Mouse (Mus musculus) MEL (cell line): ENCODE results near the gene Kdm3a. TPM values are rescaled to one million over a fixed set of nuclear protein-coding genes. Genes with fewer than 3 reads are reported as not detected.

Experiments used
- DNase-seq: peaks from one replicate; pipeline ENCODE4 v3.0.0; 2011; ENCODE audit warnings: low read depth, low spot score
- H3K27ac ChIP-seq: 2 replicates; pipeline ENCODE4 v1.5.1; 2012; ENCODE audit warnings: low read depth, mild to moderate bottlenecking, control low read depth, low read length, moderate library complexity; ENCODE audit not compliant: control insufficient read depth
- H3K27me3 ChIP-seq, 2 experiments: fragments of 150-350 bp in 1 of 2; sonication (generic) in 1 of 2; 2 replicates each; pipeline ENCODE4 v1.6.1; 2012; ENCODE audit warnings: low read length in 2 of 2, mild to moderate bottlenecking in 2 of 2, improper control_type of control experiment in 1 of 2, moderate library complexity in 1 of 2; ENCODE audit not compliant: insufficient read depth in 2 of 2, control insufficient read depth in 1 of 2
- H3K36me3 ChIP-seq, 2 experiments: 2 replicates each; pipeline ENCODE4 v1.6.1; 2012 to 2014; ENCODE audit warnings: low read length in 2 of 2, improper control_type of control experiment in 1 of 2, inconsistent platforms in 1 of 2, mild to moderate bottlenecking in 1 of 2; ENCODE audit not compliant: insufficient read depth in 2 of 2, control insufficient read depth in 1 of 2
- H3K4me1 ChIP-seq, 2 experiments: fragments of 150-350 bp in 1 of 2; sonication (generic) in 1 of 2; 2 replicates each; pipeline ENCODE4 v1.6.1; 2012; ENCODE audit warnings: low read length in 2 of 2, improper control_type of control experiment in 1 of 2, mild to moderate bottlenecking in 1 of 2; ENCODE audit not compliant: insufficient read depth in 2 of 2, control insufficient read depth in 1 of 2
- H3K4me3 ChIP-seq, 2 experiments: fragments of 150-350 bp in 1 of 2; sonication (generic) in 1 of 2; 2 replicates each; pipeline ENCODE4 v1.5.1; 2012; ENCODE audit warnings: low read depth in 2 of 2, low read length in 2 of 2, mild to moderate bottlenecking in 2 of 2, moderate library complexity in 2 of 2, control low read depth in 1 of 2, improper control_type of control experiment in 1 of 2; ENCODE audit not compliant: control insufficient read depth in 1 of 2, insufficient read depth in 1 of 2
- H3K79me2 ChIP-seq: 2 replicates; pipeline ENCODE4 v1.6.1; 2012; ENCODE audit warnings: mild to moderate bottlenecking, low read length, moderate library complexity; ENCODE audit not compliant: control insufficient read depth, poor library complexity, insufficient read depth
- H3K9ac ChIP-seq: 2 replicates; pipeline ENCODE4 v1.6.1; 2012; ENCODE audit warnings: low read depth, mild to moderate bottlenecking, control low read depth, low read length, moderate library complexity; ENCODE audit not compliant: control insufficient read depth, poor library complexity, severe bottlenecking
- H3K9me3 ChIP-seq: fragments of 150-350 bp; sonication (generic); replicated peaks from 2 replicates; pipeline ENCODE4 v1.6.1; 2012; ENCODE audit warnings: mild to moderate bottlenecking, low read length, improper control_type of control experiment, moderate library complexity; ENCODE audit not compliant: insufficient read depth
- BHLHE40 ChIP-seq: IDR thresholded peaks from 2 replicates; pipeline ENCODE4 v1.6.1; 2012; ENCODE audit warnings: low read depth, mild to moderate bottlenecking, inconsistent platforms, low read length, improper control_type of control experiment, borderline replicate concordance
- CHD2 ChIP-seq: IDR thresholded peaks from 2 replicates; pipeline ENCODE4 v1.6.1; 2011; ENCODE audit warnings: low read length, improper control_type of control experiment
- CTCF ChIP-seq, 3 experiments: IDR thresholded peaks in 2 of 3; conservative IDR thresholded peaks in 1 of 3; 2 replicates each; pipeline ENCODE4 v1.5.1; 2011 to 2012; ENCODE audit warnings: low read length in 3 of 3, low read depth in 2 of 3, mild to moderate bottlenecking in 2 of 3, improper control_type of control experiment in 1 of 3, inconsistent platforms in 1 of 3, mixed read lengths in 1 of 3, moderate library complexity in 1 of 3; ENCODE audit not compliant: control insufficient read depth in 1 of 3, insufficient read depth in 1 of 3, poor library complexity in 1 of 3, severe bottlenecking in 1 of 3
- ELF1 ChIP-seq: IDR thresholded peaks from 2 replicates; pipeline ENCODE4 v1.6.1; 2014; ENCODE audit warnings: low read depth, mild to moderate bottlenecking, inconsistent platforms, low read length, improper control_type of control experiment, moderate library complexity
- GATA1 ChIP-seq: IDR thresholded peaks from 2 replicates; pipeline ENCODE4 v1.6.1; 2011; ENCODE audit warnings: low read depth, low read length, improper control_type of control experiment
- HCFC1 ChIP-seq: IDR thresholded peaks from 2 replicates; pipeline ENCODE4 v1.6.1; 2012; ENCODE audit warnings: low read depth, mild to moderate bottlenecking, inconsistent platforms, low read length, improper control_type of control experiment, moderate library complexity
- KAT2A ChIP-seq: conservative IDR thresholded peaks from 2 replicates; pipeline ENCODE4 v1.6.1; 2012; ENCODE audit warnings: low read depth, low read length, improper control_type of control experiment, inconsistent platforms
- MAZ ChIP-seq: IDR thresholded peaks from 2 replicates; pipeline ENCODE4 v1.6.1; 2012; ENCODE audit warnings: low read depth, mild to moderate bottlenecking, inconsistent platforms, low read length, improper control_type of control experiment
- MEF2A ChIP-seq: IDR thresholded peaks from 2 replicates; pipeline ENCODE4 v1.6.1; 2014; ENCODE audit warnings: low read depth, mild to moderate bottlenecking, inconsistent platforms, low read length, improper control_type of control experiment; ENCODE audit not compliant: poor library complexity, insufficient replicate concordance, severe bottlenecking; ENCODE audit errors: extremely low read depth
- MXI1 ChIP-seq: IDR thresholded peaks from 2 replicates; pipeline ENCODE4 v1.6.1; 2011; ENCODE audit warnings: mild to moderate bottlenecking, low read depth, low read length, improper control_type of control experiment
- MYC ChIP-seq: IDR thresholded peaks from 2 replicates; pipeline ENCODE4 v1.6.1; 2011; ENCODE audit warnings: low read depth, mild to moderate bottlenecking, low read length, improper control_type of control experiment, moderate library complexity
- POLR2A ChIP-seq, 2 experiments: IDR thresholded peaks; 2 replicates each; pipeline ENCODE4 v1.6.1; 2011 to 2012; ENCODE audit warnings: low read length in 2 of 2, mild to moderate bottlenecking in 2 of 2, control low read depth in 1 of 2, improper control_type of control experiment in 1 of 2, low read depth in 1 of 2, moderate library complexity in 1 of 2; ENCODE audit not compliant: control insufficient read depth in 1 of 2, insufficient read depth in 1 of 2, poor library complexity in 1 of 2
- POLR2AphosphoS2 ChIP-seq: IDR thresholded peaks from 2 replicates; pipeline ENCODE4 v1.6.1; 2011; ENCODE audit warnings: low read length, improper control_type of control experiment
- POLR2AphosphoS5 ChIP-seq: IDR thresholded peaks from 2 replicates; pipeline ENCODE4 v1.6.1; 2012; ENCODE audit warnings: low read depth, borderline replicate concordance, mild to moderate bottlenecking, inconsistent platforms, low read length, moderate library complexity, mixed read lengths
- RAD21 ChIP-seq: IDR thresholded peaks from 2 replicates; pipeline ENCODE4 v1.6.1; 2011; ENCODE audit warnings: mild to moderate bottlenecking, low read depth, low read length, improper control_type of control experiment
- RCOR1 ChIP-seq: IDR thresholded peaks from 2 replicates; pipeline ENCODE4 v1.6.1; 2012; ENCODE audit warnings: low read depth, mild to moderate bottlenecking, inconsistent platforms, low read length, improper control_type of control experiment
- USF2 ChIP-seq, 2 experiments: IDR thresholded peaks; 2 replicates each; pipeline ENCODE4 v1.6.1; 2011 to 2012; ENCODE audit warnings: improper control_type of control experiment in 2 of 2, low read length in 2 of 2, borderline replicate concordance in 1 of 2, inconsistent platforms in 1 of 2, low read depth in 1 of 2, mild to moderate bottlenecking in 1 of 2; ENCODE audit not compliant: insufficient read depth in 1 of 2
- ZC3H11A ChIP-seq: IDR thresholded peaks from 2 replicates; pipeline ENCODE4 v1.6.1; 2012; ENCODE audit warnings: low read depth, mild to moderate bottlenecking, inconsistent platforms, low read length, improper control_type of control experiment
- ZKSCAN1 ChIP-seq: IDR thresholded peaks from 2 replicates; pipeline ENCODE4 v1.6.1; 2012; ENCODE audit warnings: low read depth, mild to moderate bottlenecking, inconsistent platforms, low read length, improper control_type of control experiment, moderate library complexity
- ZNF384 ChIP-seq: IDR thresholded peaks from 2 replicates; pipeline ENCODE4 v1.6.1; 2012; ENCODE audit warnings: low read depth, mild to moderate bottlenecking, inconsistent platforms, low read length, improper control_type of control experiment
- polyA plus RNA-seq, 2 experiments: library from polyadenylated mRNA; stranded (reverse) in 1 of 2; unstranded in 1 of 2; fragments of >175 nt in 1 of 2; fragments of >200 nt in 1 of 2; gene quantifications; 2 replicates each; pipeline versions ENCODE4 v1.2.1 to v1.2.4; 2012; ENCODE audit warnings: low replicate concordance in 2 of 2, low read depth in 1 of 2; ENCODE audit not compliant: insufficient read length in 2 of 2, insufficient read depth in 1 of 2, missing spikeins in 1 of 2
- total RNA-seq: library from RNA; depleted of rRNA; stranded (reverse); fragments of 300-350 nt; gene quantifications from 2 replicates; pipeline ENCODE4 v1.2.3, GENCODE M21; 2012

Kdm3a gene
- total and polyA plus RNA-seq, 3 experiments, result 14.4 to 35.5 TPM; not detected in 1

GRCm38 (mm10) chr6:71583198-71583597 lies 49.6 kb downstream of the Kdm3a start:
- TF ChIP-seq GATA1 (no peak), CHD2 (no peak), HCFC1 (no peak), USF2 (IDR thresholded peaks at IDR 0.05; ENCODE audit: borderline replicate concordance in 1 of 2, insufficient read depth in 1 of 2, low read depth in 1 of 2, low read length in 2 of 2) (no peak), POLR2AphosphoS2 (no peak), POLR2A (IDR thresholded peaks at IDR 0.05; ENCODE audit: control insufficient read depth in 1 of 2, insufficient read depth in 1 of 2, low read depth in 1 of 2, low read length in 2 of 2, poor library complexity in 1 of 2) (no peak), ZNF384 (no peak), MYC (no peak), MXI1 (no peak), BHLHE40 (no peak), ZC3H11A (no peak), CTCF (IDR thresholded peaks at IDR 0.05 in 2 of 3, conservative IDR thresholded peaks at IDR 0.05 in 1 of 3; ENCODE audit: control insufficient read depth in 1 of 3, insufficient read depth in 1 of 3, low read depth in 2 of 3, low read length in 3 of 3, poor library complexity in 1 of 3, severe bottlenecking in 1 of 3) (no peak), MAZ (no peak), ZKSCAN1 (no peak), RAD21 (no peak)
- Histone ChIP-seq H3K27me3 (no peaks in the 10 kb centered on the region), H3K36me3 (peaks cover 0 to under 1% of the 10 kb centered on the region in 2 experiments; a peak in 2 of 4 replicates), H3K27ac (no peak overlapping the region), H3K9me3 (no peaks in the 10 kb centered on the region), H3K79me2 (no peaks in the 10 kb centered on the region), H3K9ac (no peak overlapping the region), H3K4me3 (no peak overlapping the region), H3K4me1 (no peaks in the 10 kb centered on the region)
- DNase-seq, result no peak

DNA sequence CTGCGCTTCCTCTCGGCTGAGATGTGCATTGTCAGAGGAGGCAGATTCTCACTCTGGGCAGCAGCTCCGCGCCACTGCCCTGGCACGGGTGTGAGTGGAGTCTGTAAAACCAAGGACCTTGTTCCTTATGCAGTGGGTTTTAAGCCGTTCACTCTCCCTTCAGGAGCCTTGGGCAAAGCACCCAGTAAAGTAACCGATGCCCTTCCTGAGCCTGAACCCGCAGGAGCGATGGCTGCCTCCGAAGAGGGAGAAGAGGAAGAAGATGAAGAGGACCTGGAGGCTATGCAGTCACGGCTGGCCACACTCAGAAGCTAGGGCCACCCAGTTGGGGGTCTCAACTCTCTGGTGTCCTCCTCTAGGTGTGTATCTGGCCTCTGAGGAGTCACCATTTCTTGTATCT lies 53.3 kb downstream of the Kdm3a start:
- H3K27ac ChIP-seq, result no peak overlapping the region
- H3K9ac ChIP-seq, result no peak overlapping the region
- DNase-seq, result no peak
- TF ChIP-seq MXI1, result no peak
- no peak for TF ChIP-seq MEF2A
- TF ChIP-seq RCOR1, result no peak
- no peak for TF ChIP-seq ZKSCAN1
- no peak for TF ChIP-seq POLR2AphosphoS5
- no peak for TF ChIP-seq ELF1
- TF ChIP-seq HCFC1, result no peak
- TF ChIP-seq KAT2A, result no peak
- no peak for TF ChIP-seq RAD21
- no peak for TF ChIP-seq CTCF (IDR thresholded peaks at IDR 0.05 in 2 of 3, conservative IDR thresholded peaks at IDR 0.05 in 1 of 3; ENCODE audit: control insufficient read depth in 1 of 3, insufficient read depth in 1 of 3, low read depth in 2 of 3, low read length in 3 of 3, poor library complexity in 1 of 3, severe bottlenecking in 1 of 3)
- no peaks in the 10 kb centered on the region for H3K9me3 ChIP-seq
- H3K79me2 ChIP-seq, result no peaks in the 10 kb centered on the region
- no peak overlapping the region for H3K4me3 ChIP-seq
- no peaks in the 10 kb centered on the region for H3K27me3 ChIP-seq
- H3K4me1 ChIP-seq, result no peaks in the 10 kb centered on the region
- no peaks in the 10 kb centered on the region; a peak in 1 of 4 replicates for H3K36me3 ChIP-seq
